Comparison of ENCODE assay signal across 12 mouse cellular contexts in the genomic region with DNA sequence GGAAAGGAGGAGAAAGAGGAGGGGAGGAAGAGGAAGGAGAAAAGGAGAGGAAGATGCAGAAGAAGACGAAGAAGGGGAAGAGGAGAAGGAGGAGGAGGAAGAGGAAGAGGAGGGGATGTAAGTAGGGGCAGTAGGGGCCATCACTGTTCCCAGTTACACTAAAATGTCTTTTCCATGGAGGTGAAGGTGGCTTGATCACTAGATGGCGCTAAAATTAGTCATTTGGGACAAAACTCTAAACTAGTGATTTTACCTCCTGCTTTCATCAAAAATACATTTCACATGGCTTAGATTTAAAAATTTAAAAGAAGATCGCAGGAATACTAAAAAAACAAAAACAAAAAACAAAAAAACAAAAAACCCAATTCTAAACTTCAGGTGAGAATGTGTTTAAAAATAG. TPM values are rescaled to one million over a fixed set of nuclear protein-coding genes. Genes with fewer than 3 reads are reported as not detected.
DNase-seq lines count a peak whose midpoint lies in the region; ATAC-seq and TF ChIP-seq lines count a peak whose summit lies in the region.
"Had no signal": no experiment of that assay in that cellular context is flagged by ENCODE, and none has a peak within 500 bp of the region (broad histone marks: within the 10 kb centered on the region; RNA-seq: fewer than 3 reads in every experiment).

No protein-coding gene starts in this region.

- no peaks in the 10 kb centered on the region for H3K27me3 ChIP-seq in liver, adult 2 months (ENCODE audit: control insufficient read depth, insufficient read depth, low read length)
- H3K27me3 ChIP-seq in liver, embryonic 11.5 days (replicated peaks; ENCODE audit: control insufficient read depth, insufficient read depth, low read length), result no peaks in the 10 kb centered on the region
- H3K27me3 ChIP-seq in ES-Bruce4 (ENCODE audit: control insufficient read depth, insufficient read depth, low read length, poor library complexity, severe bottlenecking), result no peaks in the 10 kb centered on the region
- H3K27me3 ChIP-seq in heart, embryonic 11.5 days (ENCODE audit: control insufficient read depth, insufficient read depth, low read length), result no peaks in the 10 kb centered on the region
- H3K27me3 ChIP-seq: embryonic facial prominence, embryonic 13.5 days; neural tube, embryonic 15.5 days had no signal

- no peak overlapping the region for H3K4me3 ChIP-seq in gastrocnemius, adult 2 months
- H3K4me3 ChIP-seq in liver, adult 2 months (ENCODE audit: insufficient read depth, low read depth, low read length), result no peak overlapping the region
- H3K4me3 ChIP-seq in liver, embryonic 11.5 days (ENCODE audit: low read depth, low read length), result no peak overlapping the region
- no peak overlapping the region for H3K4me3 ChIP-seq in ES-Bruce4 (ENCODE audit: low read depth, low read length)
- H3K4me3 ChIP-seq in heart, embryonic 11.5 days (ENCODE audit: low read depth, low read length), result no peak overlapping the region
- H3K4me3 ChIP-seq: embryonic facial prominence, embryonic 13.5 days; heart, embryonic 15.5 days; neural tube, embryonic 15.5 days had no signal

- H3K27ac ChIP-seq in gastrocnemius, adult 2 months, result no peak overlapping the region
- no peak overlapping the region for H3K27ac ChIP-seq in liver, adult 2 months (replicated peaks; ENCODE audit: insufficient read depth, low read depth, low read length)
- no peak overlapping the region for H3K27ac ChIP-seq in liver, embryonic 11.5 days (ENCODE audit: low read depth, low read length)
- no peak overlapping the region for H3K27ac ChIP-seq in ES-Bruce4 (ENCODE audit: insufficient read depth, low read length)
- H3K27ac ChIP-seq in heart, embryonic 11.5 days (ENCODE audit: low read depth, low read length), result no peak overlapping the region
- H3K27ac ChIP-seq: embryonic facial prominence, embryonic 13.5 days; heart, embryonic 15.5 days; neural tube, embryonic 15.5 days had no signal

- intact Hi-C loops in gastrocnemius, adult 2 months (cut with DNase I), result loop anchor here (5.0 kb wide), 2 partner anchors 164 to 194 kb away; no protein-coding TSS in a partner anchor

- H3K36me3 ChIP-seq in liver, adult 2 months (ENCODE audit: control insufficient read depth, insufficient read depth, low read length), result no peaks in the 10 kb centered on the region
- H3K36me3 ChIP-seq in liver, embryonic 11.5 days (ENCODE audit: control insufficient read depth, insufficient read depth, low read length), result no peaks in the 10 kb centered on the region
- no peaks in the 10 kb centered on the region for H3K36me3 ChIP-seq in ES-Bruce4 (ENCODE audit: control insufficient read depth, insufficient read depth, low read length, poor library complexity, severe bottlenecking)
- no peaks in the 10 kb centered on the region for H3K36me3 ChIP-seq in heart, embryonic 11.5 days (ENCODE audit: control insufficient read depth, insufficient read depth, low read length)
- H3K36me3 ChIP-seq: embryonic facial prominence, embryonic 13.5 days; heart, embryonic 15.5 days; neural tube, embryonic 15.5 days had no signal

- H3K79me2 ChIP-seq in liver, adult 2 months (ENCODE audit: control insufficient read depth, insufficient read depth, low read length), result no peaks in the 10 kb centered on the region

- no peak overlapping the region for H3K4me2 ChIP-seq in liver, embryonic 11.5 days
- no peak overlapping the region for H3K4me2 ChIP-seq in heart, embryonic 11.5 days
- H3K4me2 ChIP-seq: embryonic facial prominence, embryonic 13.5 days; heart, embryonic 15.5 days; neural tube, embryonic 15.5 days had no signal

- H3K9me3 ChIP-seq in liver, embryonic 11.5 days (ENCODE audit: control insufficient read depth, low read length), result no peaks in the 10 kb centered on the region
- no peaks in the 10 kb centered on the region for H3K9me3 ChIP-seq in ES-Bruce4 (replicated peaks; ENCODE audit: control insufficient read depth, insufficient read depth, low read length, poor library complexity, severe bottlenecking)
- H3K9me3 ChIP-seq in heart, embryonic 11.5 days (replicated peaks; ENCODE audit: control insufficient read depth, low read length), result no peaks in the 10 kb centered on the region
- H3K9me3 ChIP-seq: embryonic facial prominence, embryonic 13.5 days; heart, embryonic 15.5 days; neural tube, embryonic 15.5 days had no signal

- ATAC-seq in liver, embryonic 11.5 days (replicated peaks; ENCODE audit: low FRiP score), result no peak
- ATAC-seq in heart, embryonic 11.5 days (replicated peaks; ENCODE audit: insufficient number of reproducible peaks, low FRiP score, low TSS enrichment), result no peak

- 44% methylated on average over 3 of the region's 3 CpGs for WGBS in liver, adult 2 months
- WGBS in liver, embryonic 11.5 days, result 21% methylated on average over 3 of the region's 3 CpGs
- WGBS in heart, embryonic 11.5 days (ENCODE audit: insufficient replicate concordance), result 29% methylated on average over 3 of the region's 3 CpGs

- H3K4me1 ChIP-seq in liver, adult 2 months (ENCODE audit: control insufficient read depth, insufficient read depth, low read length), result no peaks in the 10 kb centered on the region
- H3K4me1 ChIP-seq in liver, embryonic 11.5 days (replicated peaks; ENCODE audit: control insufficient read depth, insufficient read depth, low read length), result no peaks in the 10 kb centered on the region; the same call in none of the 2 replicates
- H3K4me1 ChIP-seq in ES-Bruce4 (ENCODE audit: control insufficient read depth, insufficient read depth, low read length), result no peaks in the 10 kb centered on the region
- no peaks in the 10 kb centered on the region for H3K4me1 ChIP-seq in heart, embryonic 11.5 days (ENCODE audit: control insufficient read depth, insufficient read depth, low read length)
- H3K4me1 ChIP-seq: heart, embryonic 15.5 days had no signal

- no peak overlapping the region for H3K9ac ChIP-seq in liver, adult 2 months (ENCODE audit: low read depth, low read length)
- no peak overlapping the region for H3K9ac ChIP-seq in liver, embryonic 11.5 days (ENCODE audit: low read depth, low read length)
- no peak overlapping the region for H3K9ac ChIP-seq in ES-Bruce4 (ENCODE audit: low read depth, poor library complexity, severe bottlenecking)
- H3K9ac ChIP-seq in heart, embryonic 11.5 days (ENCODE audit: low read depth, low read length), result no peak overlapping the region
- H3K9ac ChIP-seq: embryonic facial prominence, embryonic 13.5 days; heart, embryonic 15.5 days; neural tube, embryonic 15.5 days had no signal

- TF ChIP-seq CTCF in gastrocnemius, adult 2 months (IDR thresholded peaks at IDR 0.05), result peak; percentile 63
- TF ChIP-seq CTCF in liver, adult 2 months (IDR thresholded peaks at IDR 0.05; ENCODE audit: low read depth, low read length), result peak; percentile 56
- TF ChIP-seq CTCF in ES-Bruce4 (IDR thresholded peaks at IDR 0.05; ENCODE audit: low read depth, low read length), result peak; percentile 23

- DNase-seq in gastrocnemius, adult 2 months, result no peak
- no peak for DNase-seq in gastrocnemius, postnatal 4 days (ENCODE audit: low spot score in 2 of 2)
- DNase-seq in liver, adult 2 months (ENCODE audit: extremely low read depth, low read depth, low spot score), result no peak
- no peak for DNase-seq in liver, embryonic 11.5 days (ENCODE audit: low spot score)
- peak; percentile 61 for DNase-seq in embryo, embryonic 11 days
- DNase-seq in thymus, postnatal 25 days, result no peak
- DNase-seq: thymus, postnatal 14 days had no signal

- no peak for TF ChIP-seq POLR2A in liver, adult 2 months (IDR thresholded peaks at IDR 0.05; ENCODE audit: extremely low read depth, insufficient read depth, low read length)
- TF ChIP-seq POLR2A in ES-Bruce4 (IDR thresholded peaks at IDR 0.05; ENCODE audit: insufficient read depth, low read length), result no peak

- TF ChIP-seq EP300 in ES-Bruce4 (IDR thresholded peaks at IDR 0.05; ENCODE audit: insufficient read depth, low read depth, low read length), result no peak

RNA-seq across cellular contexts. Expression of a gene that starts 44.8 kb away (rescaled TPM):
- total RNA-seq in gastrocnemius, adult 2 months (2021), result 1 to 10 TPM; 4.7 to 6.4 TPM
- total RNA-seq in gastrocnemius, postnatal 4 days (2021), result 1 to 10 TPM; 9.5 to 9.9 TPM
- 7.1 and 7.4 TPM in 2 replicates for total RNA-seq in liver, adult 2 months (2014; rRNA removed)
- 11.6 and 12.0 TPM in 2 replicates for polyA plus RNA-seq in liver, adult 2 months (2012; rRNA removed)
- polyA plus RNA-seq in liver, embryonic 11.5 days (2014; fragmentation: Nextera tagmentation; extraction: Ambion mirVana), result 12.1 and 13.7 TPM in 2 replicates
- polyA plus RNA-seq in ES-Bruce4 (2011; ENCODE audit: insufficient read depth, insufficient read length, low read depth, missing spikeins), result 5.8 TPM in 2 replicates
- 10.6 and 11.8 TPM in 2 replicates for polyA plus RNA-seq in heart, embryonic 11.5 days (2014; fragmentation: Nextera tagmentation; extraction: Ambion mirVana)

RNA-seq across cellular contexts. Expression of a gene that starts 56.1 kb away (rescaled TPM):
- 10 to 100 TPM; 11.9 to 15.4 TPM for total RNA-seq in gastrocnemius, adult 2 months (2021)
- 10 to 100 TPM; 29.4 to 30.0 TPM for total RNA-seq in gastrocnemius, postnatal 4 days (2021)
- total RNA-seq in liver, adult 2 months (2014; rRNA removed), result 7.0 and 8.7 TPM in 2 replicates
- 11.1 and 14.2 TPM in 2 replicates for polyA plus RNA-seq in liver, adult 2 months (2012; rRNA removed)
- 14.7 and 15.7 TPM in 2 replicates for polyA plus RNA-seq in liver, embryonic 11.5 days (2014; fragmentation: Nextera tagmentation; extraction: Ambion mirVana)
- 8.0 and 8.5 TPM in 2 replicates for polyA plus RNA-seq in ES-Bruce4 (2011; ENCODE audit: insufficient read depth, insufficient read length, low read depth, missing spikeins)
- polyA plus RNA-seq in heart, embryonic 11.5 days (2014; fragmentation: Nextera tagmentation; extraction: Ambion mirVana), result 16.8 and 17.2 TPM in 2 replicates
